Mouse (Mus musculus) CD4-positive, CD25-positive, alpha-beta regulatory T cell, adult 4 months (primary cell): ENCODE data around the gene Fam120c. TPM values are rescaled to one million over a fixed set of nuclear protein-coding genes. Genes with fewer than 3 reads are reported as not detected.
"Not testable (repeated sequence)": the region's sequence is repeated elsewhere in the genome, so short reads cannot be mapped to it uniquely, and the experiment has no call there.

Experiments
- ATAC-seq: one replicate; pipeline ENCODE4 v1.8.0; 2017
- polyA plus RNA-seq, 2 experiments: library from polyadenylated mRNA; unstranded; fragments of 100-300 nt; shearing (Covaris generic); gene quantifications; one replicate each; pipeline ENCODE4 v1.2.1; 2017

Gene Fam120c
- 1 to 10 TPM; 1.3 to 1.7 TPM for polyA plus RNA-seq

DNA sequence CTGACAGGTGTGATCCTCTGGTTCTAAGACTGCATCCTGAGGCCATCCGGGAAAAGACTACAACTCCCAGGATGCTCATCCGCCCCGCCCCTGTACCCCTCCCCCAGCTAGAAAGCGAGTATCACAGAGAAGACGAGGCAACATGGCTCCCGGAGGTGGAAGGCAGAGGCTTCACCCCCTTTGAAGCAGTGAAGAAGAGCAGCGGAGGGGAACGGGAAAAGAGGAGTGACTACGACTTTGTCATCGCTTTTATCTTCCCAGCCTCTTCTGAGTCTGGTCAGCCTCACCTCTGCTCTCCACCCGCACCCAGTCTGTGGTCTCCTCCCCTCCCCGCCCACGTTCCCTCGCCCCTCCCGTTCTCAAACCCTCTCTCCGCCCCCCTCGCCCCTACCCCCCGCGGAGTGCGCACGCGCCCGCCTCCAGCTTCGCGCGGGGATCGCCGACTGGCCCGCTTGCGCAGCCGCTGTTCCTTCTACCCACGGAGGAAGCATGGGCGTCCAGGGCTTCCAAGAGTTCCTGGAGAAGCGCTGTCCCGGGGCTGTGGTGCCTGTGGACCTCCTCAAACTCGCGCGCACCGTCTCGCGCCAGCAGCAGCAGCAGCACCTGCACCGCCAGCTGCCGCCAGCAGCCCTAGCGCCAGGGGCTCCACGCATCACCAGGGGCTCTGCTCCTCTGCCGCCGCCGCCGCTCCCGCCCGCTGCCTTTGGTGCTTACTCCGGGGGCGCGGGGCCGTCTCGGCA lies at the start of gene Fam120c:
TSS of gene Fam120c (plus strand) at position 415 of the 740 bp plus-strand sequence.
- ATAC-seq: peak; percentile 76

- ATAC-seq: no peak
These were observed 45.6 kb upstream of the Fam120c start for GRCm38 (mm10) chrX:151298329-151298728.

- no peak for ATAC-seq
These were observed 30.2 kb upstream of the Fam120c start for GRCm38 (mm10) chrX:151313732-151314131.

DNA sequence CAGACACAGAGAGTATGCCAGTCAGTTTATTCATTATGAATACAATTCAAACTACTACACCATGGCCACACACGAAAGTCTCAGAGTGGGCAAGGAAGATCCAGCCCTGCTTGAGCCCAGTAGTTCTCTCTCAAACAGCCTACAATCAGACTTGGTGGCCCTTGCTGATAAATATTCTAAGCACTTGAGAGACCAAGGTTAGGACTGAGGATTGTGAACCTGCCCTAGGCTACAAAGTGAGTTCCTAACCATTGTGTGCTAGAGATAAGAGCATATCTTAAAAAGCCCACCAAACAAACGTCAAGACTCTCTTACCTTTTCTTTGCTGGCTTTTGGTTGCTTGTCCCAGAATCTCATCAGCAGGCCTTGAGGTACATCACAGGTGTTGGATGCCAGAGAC lies 10.4 kb upstream of the Fam120c start:
- no peak for ATAC-seq

DNA sequence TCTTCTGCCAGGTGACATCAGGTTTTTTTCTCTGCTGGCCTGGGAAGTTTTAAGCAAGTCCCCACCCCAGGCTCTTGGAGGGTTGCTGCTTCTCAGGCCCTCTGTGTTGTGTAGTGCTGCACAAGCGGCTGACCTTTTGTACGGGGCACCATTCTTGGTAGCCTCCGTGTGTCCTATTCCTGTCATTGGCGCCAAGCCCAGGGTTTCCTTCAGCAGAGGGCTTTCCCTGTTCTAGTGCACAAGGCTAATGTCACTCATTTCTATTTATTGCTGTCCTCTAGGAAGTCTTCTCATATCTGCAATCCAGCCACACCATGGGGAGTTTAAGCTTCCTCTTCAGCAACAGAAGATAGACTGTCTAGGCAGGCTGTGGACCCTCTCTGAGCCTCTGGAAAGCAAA lies 6.2 kb upstream of the Fam120c start:
- ATAC-seq: no peak

- peak; percentile 73 for ATAC-seq
These were observed 568 bp downstream of the Fam120c start for GRCm38 (mm10) chrX:151344501-151344984.

DNA sequence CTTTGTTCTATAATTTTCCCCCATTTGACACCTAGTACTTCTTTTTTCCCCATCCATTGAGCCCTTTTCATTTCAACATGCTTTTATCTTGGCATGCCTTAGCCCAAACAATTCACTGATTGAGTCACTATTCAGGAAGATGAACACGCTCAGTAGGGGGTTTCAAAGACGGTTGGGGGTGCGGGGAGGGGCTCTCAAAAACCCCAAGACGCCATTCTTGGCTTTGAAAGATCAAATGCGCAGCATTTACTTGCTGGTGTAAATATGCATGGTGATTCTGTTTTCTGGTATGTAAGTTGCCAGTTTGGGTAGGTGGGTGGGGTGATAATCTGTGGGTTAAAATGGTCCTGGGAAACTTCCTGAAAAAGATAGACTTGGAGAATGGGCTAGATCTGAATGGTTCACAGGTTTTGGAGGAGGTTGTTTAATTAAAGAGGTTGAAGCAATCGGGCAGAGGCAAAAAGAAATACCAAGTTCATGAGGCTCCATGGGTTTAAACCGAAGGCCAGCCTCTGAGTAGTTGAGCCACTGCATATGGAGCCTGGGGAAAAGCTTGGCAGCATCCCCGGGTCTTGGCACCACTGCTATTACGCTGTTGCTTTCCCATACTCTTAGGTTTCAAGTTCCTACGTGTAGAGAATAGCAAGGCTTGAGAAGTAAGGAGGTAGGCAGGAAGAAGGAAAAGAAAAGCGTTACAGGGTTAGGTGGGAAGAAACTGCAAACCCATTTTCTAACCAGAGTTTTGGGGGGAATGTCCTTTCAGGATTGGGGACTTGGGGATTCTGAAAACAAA lies 1.6 kb downstream of the Fam120c start:
- ATAC-seq: no peak

DNA sequence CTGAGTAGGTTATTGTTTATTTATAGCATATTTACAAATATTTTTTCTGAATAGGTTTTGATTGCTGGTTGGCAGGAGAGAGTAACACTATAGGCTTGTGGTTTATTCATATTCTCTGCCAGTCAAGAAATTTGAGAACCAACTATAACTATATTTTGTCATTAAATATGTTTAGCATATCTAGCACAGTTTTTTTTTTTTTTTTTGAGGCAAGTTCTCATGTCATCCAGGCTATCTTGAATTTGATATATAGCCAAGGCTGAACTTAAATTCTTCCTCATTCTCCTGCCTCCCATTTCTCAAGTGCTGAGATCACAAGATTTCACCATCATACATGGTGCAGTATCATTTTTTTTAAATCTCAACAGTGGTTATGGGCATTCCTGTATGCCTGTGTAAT lies 3.3 kb downstream of the Fam120c start:
- ATAC-seq: no peak

DNA sequence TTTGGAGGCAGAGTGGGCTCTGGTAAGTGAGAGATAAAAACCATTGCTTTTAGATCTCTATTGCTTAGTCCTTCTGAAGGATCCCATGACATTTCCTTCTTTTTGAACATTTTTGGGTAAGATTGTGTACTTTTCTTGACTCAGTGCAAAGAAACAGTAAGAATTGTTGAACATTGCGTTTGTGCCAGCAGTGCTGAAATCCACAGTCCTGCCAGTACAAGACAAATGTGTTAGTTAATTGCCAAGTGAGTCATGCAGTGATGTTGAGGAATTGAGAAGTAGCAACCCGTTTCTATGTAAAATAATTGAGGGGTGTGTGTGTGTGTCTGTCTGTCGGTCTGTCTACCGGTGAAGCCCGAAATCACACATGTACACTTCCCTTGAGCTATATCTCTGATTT lies 5.3 kb downstream of the Fam120c start:
- no peak for ATAC-seq

- ATAC-seq: no peak
These were observed 74.8 kb downstream of the Fam120c start for GRCm38 (mm10) chrX:151418801-151419200.

- no peak for ATAC-seq
These were observed 76.8 kb downstream of the Fam120c start for GRCm38 (mm10) chrX:151420791-151421190.

DNA sequence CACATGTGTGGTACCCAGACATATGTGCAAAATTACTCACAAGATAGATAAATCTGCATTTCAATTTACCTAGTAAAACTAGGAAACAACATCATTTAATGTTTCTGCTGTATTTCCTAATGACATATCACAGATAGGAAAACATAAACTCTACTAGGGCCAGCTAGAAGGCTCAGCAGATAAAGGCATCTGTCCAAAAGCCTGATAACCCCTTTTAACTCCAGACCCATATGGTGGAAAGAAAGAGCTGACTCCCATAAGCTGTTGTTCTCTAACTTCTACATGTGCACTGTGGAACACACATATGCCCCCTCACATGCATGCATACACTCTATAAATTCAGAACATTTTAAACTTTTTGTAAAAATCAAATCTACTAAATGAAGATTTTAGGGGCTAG lies 99.7 kb downstream of the Fam120c start:
- no peak for ATAC-seq

DNA sequence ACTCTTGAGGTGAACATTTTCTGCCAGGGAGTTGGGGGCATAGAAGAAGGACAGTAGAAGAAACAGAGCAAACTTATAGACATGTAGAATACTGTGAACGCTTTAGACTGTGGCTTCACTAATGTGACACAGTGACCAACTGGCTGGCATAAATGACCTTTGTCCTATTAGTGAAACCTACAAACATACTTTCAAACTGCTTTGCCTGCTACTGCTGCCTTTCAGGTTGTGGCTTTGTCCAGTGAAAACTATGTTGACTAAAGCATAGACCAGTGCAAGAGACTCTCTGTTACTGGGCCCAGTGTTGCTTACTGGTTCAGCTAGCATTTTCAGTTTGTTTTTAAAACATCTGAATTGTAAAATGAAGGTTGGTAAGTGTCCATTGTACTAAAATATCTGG lies 100.2 kb downstream of the Fam120c start:
- ATAC-seq: no peak

DNA sequence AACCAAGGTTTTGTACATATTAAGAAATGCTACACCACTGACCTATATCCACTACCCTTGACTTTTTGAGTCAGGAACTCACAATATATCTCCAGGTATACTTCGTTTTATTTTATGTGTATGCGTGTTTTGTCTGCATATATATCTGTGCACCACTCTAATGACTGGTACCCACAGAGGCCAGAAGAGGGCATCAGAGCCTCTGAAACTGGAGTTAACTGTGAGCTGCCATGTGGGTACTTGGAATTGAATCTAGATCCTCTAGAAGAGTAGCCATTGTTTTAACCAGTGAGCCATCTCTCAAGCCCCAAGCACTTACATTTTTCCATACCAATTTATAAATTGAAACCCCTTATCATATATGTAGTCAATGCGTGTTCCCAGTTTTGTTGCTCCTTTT lies 144.2 kb downstream of the Fam120c start:
- ATAC-seq: no peak

- ATAC-seq: not testable (repeated sequence)
These were observed 149.3 kb downstream of the Fam120c start for GRCm38 (mm10) chrX:151493269-151493668.

DNA sequence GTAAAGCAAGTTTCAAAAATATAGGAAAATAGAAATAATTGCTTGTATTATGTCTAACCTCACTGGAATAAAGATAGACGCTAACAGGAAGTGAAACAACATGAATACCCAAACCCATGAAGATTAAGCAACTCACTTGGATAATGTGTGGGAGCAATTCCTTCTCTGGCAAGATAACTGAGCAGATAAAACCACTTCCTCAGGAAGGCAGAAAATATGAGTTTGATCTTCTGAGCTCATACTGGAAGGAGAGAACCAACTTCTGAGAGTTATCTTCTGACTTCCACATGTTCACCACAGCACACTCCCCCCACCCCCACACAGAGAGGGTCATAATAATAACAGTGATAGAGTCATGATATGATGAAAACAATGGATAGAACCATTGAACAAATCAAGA lies 152.6 kb downstream of the Fam120c start:
- no peak for ATAC-seq

GRCm38 (mm10) chrX:151508536-151508935 lies 164.6 kb downstream of the Fam120c start:
- ATAC-seq: peak; percentile 32

- no peak for ATAC-seq
These were observed 165.9 kb downstream of the Fam120c start for GRCm38 (mm10) chrX:151509906-151510305.

DNA sequence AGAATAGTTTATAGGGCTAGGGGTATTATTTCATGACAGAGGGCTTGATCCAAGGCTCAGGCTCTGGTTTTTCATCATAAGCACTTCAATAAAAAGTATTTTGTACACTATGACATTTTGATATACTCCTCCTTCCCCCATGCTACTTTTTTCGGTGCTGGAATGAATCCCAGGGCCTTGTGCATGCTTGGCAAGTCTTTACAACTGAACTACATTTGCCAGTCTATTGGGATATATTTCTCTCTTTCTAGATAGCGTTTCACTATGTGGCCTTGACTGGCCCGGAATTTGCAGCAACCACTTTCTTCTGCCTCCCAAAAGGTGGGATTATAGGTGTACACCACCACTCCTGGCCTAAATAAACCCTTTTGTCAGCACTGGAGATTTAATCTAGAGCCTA lies 169.1 kb downstream of the Fam120c start:
- ATAC-seq: no peak

DNA sequence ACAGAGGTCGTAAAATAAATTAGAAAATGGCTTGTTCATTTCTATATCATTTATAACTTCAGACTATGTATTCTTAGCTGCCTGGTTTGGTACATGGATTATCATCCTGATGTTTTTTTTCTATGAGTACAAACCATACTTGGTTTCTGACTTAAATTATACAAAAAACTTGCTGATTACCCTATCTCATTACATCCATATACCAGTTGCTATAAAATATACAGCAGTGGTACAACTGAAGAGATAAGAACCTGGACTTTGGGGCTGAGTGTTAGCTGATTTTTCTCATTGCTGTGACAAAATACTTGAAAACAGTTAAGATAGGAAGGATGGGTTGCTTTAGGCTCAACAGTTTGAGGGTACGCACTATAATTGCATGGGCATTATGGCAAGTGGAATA lies 169.7 kb downstream of the Fam120c start:
- ATAC-seq: no peak

DNA sequence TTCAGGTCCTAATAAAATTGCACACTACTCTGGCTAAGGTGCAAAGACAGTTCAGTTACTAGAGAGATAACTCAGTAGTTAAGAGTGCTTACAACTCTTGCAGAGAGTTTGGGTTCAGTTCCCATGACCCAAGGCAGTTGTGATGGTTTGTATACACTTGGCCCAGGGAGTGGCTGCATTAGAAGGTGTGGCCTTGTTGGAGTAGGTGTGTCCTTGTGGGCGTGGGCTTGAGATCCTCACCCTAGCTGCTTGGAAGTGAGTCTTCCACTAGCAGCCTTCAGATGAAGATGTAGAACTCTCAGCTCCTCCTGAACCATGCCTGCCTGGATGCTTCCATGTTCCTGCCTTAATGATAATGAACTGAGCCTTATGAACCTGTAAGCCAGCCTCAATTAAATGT lies 174.2 kb downstream of the Fam120c start:
- no peak for ATAC-seq

GRCm38 (mm10) chrX:151520127-151520457 lies 176.1 kb downstream of the Fam120c start:
- no peak for ATAC-seq

GRCm38 (mm10) chrX:151520458-151521322 lies 176.7 kb downstream of the Fam120c start, which contains the start of gene Phf8:
Gene Phf8, plus strand, starts transcription at chrX:151520672.
- ATAC-seq: peak; percentile 88
